Mouse (Mus musculus) layer of hippocampus, postnatal 10 days (tissue): ENCODE measurements around the gene Gm5737. TPM values are rescaled to one million over a fixed set of nuclear protein-coding genes. Genes with fewer than 3 reads are reported as not detected.

Experiments
- DNase-seq, 2 experiments: peaks; one replicate each; pipeline ENCODE4 v3.0.0; 2021; ENCODE audit warnings: low spot score in 2 of 2
- total RNA-seq, 2 experiments: library from RNA; stranded (reverse); gene quantifications; 2 replicates each; pipeline ENCODE4 v1.2.3; 2021

Gene Gm5737
- total RNA-seq, 2 experiments from 2014 or later = 0.27 TPM; not detected in 1

DNA sequence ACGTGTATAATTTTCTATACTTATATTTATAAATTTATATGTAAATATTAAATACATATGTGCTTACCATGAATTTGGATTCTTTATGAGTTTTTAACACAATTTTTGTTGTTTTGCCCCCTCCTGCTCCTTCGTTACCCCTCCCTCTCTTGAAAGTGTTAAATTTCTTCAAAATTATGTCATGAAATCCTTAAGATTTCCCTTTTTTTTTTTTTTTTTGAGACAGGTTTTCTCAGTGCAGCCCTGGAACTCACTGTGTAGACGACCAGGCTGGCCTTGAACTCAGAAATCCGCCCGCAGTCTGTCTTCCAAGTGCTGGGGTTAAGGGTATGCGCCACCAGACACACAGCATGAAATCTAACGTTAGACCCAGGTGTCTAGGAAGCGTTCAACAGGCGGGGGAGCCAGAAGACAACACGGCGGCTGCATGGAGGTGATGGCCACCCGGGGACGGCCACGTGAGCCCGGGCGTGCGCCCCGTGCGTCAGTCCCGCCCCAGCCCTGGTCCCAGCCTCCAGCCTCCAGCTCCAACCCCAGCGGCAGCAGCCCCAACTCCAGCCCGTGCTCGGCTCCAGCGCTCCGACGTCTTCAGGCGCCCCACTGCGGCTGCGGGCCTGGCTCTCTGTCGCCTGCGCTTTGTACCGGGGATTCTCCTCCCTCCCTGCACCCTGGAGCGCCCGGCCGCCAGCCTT is 30.3 kb downstream of the Gm5737 start, which contains the start of gene Eef2k:
Gene Eef2k, plus strand, starts transcription at position 487 of the 692 bp plus-strand sequence.
- DNase-seq = peak in 1 of 2 experiments; percentile 85

DNA sequence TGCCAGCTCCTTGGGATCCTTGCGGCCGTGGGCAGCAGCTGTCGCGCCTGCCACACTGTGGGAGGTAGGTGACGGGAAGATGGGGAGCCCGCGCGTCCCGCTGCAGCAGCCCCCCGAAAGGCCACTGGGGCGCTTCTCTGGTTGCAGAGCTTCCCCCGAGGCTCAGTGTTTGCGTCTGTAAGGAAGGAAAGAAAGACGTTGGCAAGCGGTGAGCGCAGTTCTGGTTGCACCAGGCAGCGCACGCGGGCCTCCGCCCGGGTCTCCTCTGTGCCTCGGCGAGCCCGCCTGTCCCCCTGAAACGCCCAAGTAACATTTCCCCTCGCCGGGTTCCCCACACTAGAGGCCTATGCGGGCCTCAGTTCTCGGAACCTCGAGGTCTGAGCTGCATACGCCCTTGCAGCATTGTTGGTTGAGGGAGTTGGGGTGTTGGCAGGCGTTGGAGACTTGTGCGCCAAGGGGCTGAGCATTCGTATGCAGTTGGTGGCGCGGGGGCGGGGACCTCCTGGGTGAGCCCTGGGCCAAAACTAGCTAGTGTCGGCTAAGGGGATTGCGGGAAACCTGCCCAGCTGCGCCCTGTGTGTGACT is 31.0 kb downstream of the Gm5737 start:
- peak; percentile 92 to 93 for DNase-seq

DNA sequence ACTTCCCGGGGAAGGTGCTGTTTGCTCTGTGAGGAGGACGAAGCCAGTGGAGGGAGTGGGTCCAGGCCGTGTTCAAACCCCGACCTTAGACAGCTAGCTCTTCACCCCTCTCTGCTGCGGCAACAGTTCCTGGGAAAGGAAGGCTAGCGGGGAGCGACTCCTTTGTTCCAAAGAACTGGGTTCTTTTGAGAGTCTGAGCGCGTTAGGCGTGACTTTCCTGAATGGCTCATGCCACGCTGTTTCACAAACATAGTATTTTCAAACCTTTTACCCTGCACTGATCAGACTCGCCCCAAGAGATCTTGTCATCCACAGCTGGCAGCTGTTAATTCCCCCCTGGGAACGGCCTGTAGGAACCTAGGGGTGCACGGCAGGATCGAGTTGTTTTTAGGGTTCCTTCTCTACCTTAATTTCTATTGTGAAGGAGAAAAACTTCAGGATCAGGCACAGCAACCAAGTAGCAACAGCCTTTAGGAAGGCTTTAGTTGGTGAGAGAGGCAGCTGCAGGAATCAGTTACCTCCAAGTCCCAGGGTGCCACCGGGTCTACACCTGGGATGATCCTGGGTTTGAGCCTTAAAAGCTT is 31.8 kb downstream of the Gm5737 start:
- DNase-seq = peak in 1 of 2 experiments; percentile 34

DNA sequence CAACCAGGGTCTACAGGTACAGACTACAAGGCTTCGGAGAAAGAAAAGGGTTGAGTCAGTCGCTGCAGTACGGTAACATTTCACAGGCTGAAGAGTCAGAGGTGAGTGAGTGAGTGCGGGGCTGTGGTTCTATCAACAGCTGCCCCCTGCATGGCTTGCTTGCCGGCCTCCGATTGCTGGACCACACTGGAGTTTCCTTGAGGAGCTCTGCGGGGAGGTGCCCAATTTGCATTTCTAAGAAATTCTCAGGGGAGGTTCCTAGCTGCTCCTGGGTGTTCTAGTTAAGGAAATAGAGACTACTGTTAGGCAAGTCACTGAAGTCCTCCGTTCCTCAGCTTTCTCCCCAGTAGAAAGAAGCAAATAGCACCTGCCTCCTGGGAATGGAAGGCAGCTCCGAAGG is 32.5 kb downstream of the Gm5737 start:
- no peak for DNase-seq

DNA sequence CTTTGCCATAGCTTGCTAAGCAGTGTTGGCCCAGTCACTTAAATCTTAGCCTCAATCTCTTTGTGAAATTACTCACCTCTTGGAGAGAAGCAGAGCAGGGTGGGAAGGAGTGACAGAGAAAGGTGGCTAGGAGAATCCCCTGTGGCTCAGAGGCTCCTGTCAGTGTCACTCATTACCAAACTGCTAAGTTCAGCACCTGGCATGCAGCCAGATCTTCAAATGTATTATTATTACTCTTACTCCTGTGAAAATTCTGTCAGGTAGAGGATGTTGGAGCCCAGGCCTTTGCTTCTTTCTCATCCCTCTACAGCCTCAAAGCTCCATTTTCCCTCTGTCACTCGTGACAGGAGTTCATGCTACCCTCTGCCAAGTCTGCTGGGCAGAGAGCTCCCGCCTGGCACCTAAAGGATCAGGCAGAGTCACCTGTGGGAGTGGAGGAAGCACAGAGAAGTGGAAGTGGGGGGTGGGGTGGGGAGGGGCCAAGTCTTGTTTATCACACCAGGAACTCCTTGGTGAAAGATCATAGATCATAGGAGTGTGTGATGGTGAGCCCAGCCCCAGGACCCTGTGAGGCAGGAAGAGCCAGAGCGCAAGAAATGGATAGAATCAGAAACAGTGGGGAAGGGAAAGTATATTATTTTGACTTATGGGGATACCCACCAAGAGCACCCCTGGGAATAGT is 36.8 kb downstream of the Gm5737 start:
- no peak for DNase-seq

DNA sequence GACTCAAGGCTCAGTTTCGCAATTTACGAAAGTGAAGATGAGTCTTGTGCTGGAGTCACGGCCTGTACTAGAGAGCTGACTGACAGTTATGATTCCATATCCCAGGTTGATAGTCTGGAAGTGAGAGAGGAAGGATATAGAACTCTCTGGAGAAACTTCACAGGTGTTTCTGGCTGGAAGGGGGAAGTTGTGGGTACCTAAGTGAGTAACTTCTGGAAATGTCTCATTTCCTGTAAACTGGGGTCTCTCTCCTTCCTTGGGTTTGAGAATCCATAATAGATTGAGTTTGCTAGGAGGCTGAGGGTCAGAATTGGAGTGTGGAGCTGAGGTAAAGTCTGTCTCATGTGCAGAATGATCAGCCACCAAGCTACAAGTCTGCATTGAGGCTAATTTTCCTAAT is 38.0 kb downstream of the Gm5737 start:
- no peak for DNase-seq

DNA sequence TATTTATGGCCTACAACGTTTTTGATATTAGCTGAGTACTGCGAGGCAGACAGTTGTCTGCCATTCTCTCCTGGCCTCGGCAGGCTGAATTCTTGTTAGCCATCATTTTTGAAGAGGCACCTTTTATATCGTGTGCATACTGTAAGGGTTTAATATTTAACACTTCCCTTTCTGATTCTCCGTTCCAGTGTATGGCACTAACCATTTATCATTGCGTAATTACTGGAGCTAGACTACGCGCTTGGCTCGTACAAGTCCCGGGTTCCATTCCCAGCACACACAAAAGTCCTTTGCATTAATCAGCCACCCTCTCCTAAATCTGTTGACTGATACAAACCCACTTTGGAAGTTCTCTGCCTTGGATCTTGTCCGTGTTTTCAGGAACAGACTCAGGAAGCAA is 47.7 kb downstream of the Gm5737 start:
- DNase-seq = no peak

DNA sequence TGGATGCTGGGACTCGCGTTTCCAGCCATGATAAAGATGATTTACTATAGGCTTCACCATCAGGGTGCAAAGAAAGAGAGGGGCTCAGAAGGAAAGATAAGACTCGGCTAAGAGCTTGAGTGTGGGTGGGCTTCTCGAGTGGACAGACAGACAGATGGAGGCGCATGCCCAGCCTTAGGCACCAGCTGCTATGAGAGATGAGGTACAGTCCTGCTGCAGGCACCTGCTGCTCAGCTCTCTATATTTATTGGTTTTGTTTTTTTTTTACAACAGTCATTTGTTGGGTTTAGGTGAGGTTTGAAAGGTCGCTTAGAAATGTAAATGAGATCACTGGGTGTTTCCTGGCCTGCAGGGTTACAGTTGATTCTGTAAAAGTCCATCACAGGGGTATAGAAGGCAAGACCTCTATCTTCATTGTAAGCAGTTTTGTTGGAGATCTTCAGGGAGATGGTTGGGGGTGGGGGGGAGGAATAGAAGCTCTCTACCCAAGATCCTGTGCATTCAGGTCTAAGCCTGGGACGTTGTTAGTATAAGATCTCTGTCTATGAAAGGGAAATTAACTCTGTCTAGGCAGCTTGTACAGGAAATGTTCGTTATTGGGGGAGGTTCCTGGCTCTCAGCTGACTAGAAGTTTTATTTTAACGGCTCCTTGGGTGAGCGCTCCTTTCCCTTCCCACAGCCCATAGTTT is 48.8 kb downstream of the Gm5737 start:
- DNase-seq = no peak

DNA sequence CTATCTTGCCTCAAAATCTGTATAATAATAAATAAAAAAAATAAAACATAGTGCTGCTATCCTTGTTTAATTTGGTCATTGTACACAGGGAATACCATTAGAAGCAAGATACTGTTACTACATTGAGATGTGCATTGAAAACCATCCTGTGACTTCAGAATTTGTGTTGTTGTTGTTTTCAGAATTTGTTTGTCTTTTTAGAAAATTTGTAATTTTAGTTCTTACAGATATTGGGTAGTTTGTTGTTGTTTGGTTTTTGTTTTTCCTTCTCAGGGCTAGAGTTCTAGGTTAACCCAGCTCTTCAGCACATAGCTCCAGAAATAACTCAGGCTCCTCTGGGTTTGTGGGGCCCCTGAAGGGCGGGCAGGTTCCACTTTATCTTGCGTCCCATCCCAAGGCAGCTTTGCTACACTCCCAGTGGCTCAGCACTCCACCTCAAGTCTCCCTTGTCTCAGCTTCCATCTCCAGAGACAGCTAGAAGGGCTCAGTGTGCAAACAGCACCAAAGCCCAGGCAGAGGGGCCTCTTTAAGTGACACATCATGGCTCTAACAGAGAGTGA is 49.4 kb downstream of the Gm5737 start:
- DNase-seq = no peak

DNA sequence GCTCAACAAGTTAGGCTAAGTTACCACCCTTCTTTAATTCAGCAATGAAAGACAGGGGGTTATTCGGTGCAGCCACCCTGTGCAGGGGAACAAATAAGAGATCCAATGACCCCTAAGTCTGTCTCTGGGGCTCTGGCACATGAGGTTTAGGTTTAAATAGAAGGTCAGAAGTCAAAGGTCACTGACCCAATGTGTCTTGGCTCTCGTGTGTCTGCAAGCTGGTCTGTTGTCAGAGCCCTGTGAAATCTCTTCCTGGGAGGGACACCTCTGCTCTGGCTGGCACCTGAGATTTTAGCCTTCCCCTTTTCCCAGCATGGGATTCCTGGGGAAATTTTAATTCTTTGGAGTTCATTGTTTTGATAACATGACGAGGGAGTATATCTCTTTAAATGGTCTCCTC is 50.0 kb downstream of the Gm5737 start:
- no peak for DNase-seq

DNA sequence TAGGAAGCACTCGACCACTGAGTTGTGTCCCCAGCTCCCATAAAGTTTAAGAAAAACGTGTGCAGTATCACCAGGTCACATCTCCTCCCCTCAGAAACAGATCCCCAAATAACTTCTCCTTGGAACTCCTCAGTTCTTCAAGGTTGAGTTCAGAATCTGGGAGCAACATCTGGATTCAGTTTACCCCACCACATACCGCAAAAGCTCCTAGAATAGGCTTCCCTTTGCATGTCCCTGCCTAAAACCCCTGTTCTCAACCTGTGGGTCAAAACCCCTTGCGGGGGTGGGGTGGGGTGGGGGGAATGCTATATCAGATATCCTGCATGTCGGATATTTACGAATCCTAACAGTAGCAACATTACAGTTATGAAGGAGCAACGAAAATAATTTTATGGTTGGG is 50.5 kb downstream of the Gm5737 start:
- DNase-seq = no peak

DNA sequence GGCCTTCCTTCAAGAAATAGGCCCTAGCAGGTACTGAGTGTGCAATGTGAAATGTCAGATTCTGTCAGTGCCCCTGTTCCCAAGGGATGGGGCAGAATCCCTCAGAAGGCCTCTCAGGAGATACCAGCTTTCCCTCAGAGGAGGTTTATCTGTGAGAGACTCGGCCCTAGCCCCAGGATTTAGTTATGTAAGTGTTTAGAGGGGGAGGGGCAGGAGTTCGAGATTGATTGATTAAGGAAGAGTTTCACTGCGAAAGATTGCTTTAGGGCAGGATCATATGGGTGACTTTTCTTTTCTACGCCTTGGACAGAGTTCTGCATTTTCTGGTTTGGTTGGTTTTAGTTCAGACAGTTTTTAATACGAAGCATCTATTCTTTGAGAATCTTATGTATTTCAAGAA is 51.3 kb downstream of the Gm5737 start:
- no peak for DNase-seq

DNA sequence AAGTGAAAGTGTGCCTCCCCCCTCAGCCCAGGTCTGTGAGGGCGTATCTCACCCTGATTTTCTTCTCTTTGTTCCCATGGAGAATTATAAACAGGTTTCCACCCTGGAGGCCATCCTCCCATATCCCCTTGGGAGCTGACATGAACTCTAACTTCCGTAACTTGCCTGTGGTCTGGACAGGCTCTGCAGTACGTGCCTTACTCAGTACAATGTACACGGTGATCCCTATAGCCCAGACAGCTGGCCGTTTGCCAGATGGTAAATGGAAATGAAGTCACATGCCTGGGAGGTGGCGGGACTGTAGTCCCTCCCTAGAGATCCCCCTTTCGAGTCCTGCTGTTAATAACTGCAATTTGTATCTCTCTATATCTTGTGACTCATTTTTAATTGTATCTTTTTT is 52.9 kb downstream of the Gm5737 start:
- DNase-seq = no peak

DNA sequence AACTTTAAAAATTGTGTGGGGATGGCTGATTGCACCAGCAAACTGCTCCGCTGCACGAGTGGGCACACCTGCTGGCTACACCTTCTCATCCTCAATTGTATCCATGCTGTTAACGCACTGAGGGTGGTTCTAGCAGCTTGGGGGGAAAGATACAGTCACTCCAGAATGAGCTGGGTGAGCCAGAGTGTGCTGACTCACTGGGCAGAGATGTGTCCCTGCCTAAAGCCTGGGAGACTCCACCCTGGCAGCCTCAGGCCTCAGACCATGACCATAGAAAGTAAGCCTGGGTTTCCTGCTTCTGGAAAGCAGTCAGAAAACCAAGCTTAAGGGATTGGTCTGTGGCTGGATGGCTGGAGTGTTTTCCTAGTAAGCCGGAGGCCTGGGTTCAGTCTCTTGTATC is 53.7 kb downstream of the Gm5737 start:
- DNase-seq = no peak

DNA sequence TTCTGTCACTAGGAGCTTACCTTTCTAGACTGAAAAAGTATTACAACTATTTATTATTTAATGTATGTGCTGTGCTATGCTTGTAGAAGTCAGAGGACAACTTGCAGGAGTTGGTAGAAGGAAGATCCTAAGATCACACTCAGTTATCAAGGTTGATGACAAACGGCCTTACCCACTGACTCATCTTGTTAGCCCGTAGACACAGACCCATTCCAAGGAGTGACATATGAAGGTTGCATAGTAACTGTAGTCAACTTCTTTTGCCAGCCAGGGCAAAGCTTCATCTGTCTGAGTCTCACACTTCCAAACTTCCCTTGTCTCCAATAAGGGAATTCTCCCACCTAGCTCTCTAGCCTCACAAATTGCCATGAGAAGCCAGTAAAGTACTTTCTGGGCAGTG is 54.5 kb downstream of the Gm5737 start:
- DNase-seq = no peak

DNA sequence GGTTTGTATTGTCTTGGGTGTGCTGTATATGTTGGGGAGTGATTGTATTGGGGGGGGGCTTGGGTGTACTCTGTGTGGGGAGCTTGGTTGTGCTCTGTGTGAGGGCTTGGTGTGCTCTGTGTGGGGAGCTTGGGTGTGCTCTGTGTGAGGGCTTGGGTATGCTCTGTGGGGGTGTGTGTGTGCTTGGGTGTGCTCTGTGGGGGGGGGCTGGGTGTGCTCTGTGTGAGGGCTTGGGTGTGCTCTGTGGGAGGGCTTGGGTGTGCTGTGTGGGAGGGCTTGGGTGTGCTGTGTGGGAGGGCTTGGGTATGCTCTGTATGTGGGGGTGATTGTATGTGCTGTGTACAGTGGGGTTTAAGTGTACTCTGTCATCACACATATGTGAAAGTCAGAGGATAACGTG is 55.6 kb downstream of the Gm5737 start:
- DNase-seq = no peak

DNA sequence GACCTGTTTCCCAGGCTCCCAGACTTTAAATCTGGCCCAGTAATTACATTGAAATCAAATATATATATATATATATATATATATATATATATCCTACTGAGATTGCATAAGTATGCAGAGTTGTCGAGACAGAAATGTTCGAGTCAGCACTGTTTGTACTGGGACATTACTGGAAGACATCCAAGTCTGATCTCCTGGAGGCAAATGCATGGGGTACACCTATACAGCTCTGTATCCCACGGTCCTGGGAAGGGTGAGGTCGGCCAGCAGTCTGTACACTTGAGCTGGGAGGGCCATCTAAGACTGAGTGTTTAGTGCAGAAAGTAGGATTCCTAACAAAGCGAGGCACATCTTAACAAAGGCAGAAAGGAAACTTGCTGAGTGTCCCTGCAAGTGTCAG is 57.7 kb downstream of the Gm5737 start:
- DNase-seq = no peak

DNA sequence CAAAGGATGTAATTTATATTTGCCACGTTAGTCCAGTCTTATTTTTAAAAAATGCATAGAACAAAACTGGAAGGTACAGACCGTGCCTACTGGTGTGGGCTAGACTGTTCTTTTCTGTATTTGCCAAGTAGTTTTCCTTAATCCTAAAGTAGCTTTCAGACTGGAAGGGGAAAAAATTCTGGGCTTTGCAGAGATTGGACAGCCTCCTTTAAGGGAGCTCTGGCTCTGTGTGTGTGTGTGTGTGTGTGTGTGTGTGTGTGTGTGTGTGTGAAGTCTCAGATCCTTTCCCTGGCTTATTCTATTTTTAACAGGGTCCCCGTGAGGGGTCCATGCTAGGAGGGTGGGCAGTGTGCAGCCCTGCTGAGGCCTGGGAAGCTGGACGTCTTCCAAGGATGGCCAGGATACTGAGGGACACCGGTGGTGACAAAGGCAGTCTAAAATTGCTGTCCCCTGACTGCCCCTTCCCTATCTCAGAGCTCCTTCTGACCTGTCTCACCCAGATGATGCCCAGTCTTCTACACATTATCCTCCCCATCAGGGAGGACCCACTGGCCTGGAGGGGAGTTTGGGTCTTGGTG is 58.4 kb downstream of the Gm5737 start:
- no peak for DNase-seq

DNA sequence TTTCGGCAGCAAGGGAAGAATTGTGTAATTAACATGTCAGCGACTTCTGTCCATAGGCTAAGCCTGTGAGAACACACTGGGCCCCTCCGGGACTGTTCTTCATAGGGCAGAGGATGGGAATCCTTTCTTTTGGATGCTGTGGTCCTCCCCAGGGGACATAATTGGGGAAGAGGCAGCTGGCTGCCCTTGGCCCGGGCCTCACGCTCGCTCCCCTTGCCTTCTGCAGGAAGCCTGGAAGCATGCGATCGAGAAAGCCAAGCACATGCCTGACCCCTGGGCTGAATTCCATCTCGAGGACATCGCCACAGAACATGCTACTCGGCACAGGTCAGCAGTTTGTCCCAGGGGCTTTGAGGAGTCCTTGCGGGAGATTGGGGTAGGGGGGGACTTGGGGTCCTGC is 60.9 kb downstream of the Gm5737 start:
- no peak for DNase-seq

DNA sequence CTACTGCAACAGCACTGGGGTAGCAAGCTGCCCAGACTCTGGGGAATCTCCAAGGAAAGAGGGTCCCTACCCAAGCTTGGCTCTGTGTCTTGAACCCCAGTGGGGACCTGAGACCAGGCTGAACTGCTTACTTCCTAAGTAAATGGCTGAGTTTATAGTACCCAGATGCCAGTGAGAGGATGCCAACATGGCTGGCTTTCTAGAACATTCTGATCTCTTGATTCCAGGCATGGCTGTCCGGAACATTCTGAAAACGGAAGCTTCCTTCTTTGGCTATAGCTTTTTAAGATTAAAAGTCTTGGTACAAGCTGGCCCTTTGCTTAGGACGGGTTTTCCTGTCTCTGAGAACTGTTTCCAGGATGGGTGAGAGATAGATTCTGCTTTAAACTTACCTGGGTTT is 61.9 kb downstream of the Gm5737 start:
- no peak for DNase-seq
